In the genomic region with DNA sequence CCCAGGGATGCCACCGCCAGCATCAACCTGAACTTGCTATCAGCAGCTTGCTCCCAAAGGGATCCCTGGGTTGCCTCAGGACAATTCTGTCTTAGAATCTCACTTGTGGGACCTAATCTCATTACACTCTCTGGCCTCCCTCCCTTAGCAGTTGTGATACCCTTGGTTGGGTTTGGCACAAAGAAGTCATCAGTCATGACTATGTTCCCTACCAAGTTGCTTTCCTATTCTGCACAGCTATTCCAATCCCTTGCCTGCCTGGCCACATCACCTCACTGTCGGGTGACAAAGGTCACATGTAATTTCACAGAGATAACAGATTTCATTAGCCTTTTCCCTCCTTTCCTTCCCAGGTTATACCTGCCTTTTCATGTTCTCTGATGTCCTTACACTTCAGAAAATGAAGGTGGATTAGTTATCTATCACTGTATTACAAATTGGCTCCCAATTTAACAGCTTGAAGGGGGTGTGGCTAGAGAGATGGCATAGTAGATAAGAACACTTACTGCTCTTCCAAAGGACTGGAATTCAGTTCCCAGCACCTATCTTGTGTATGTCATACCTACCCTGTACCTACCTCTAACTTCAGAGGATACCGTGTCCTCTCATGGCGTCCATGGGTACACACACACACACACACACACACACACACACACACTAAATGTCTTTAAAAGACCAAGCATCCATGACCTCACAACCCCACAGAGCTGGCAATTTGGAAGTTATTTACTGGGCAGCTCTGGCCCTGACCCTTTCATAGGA, we compare ENCODE assay signal across 13 mouse cellular contexts. TPM values are rescaled to one million over a fixed set of nuclear protein-coding genes. Genes with fewer than 3 reads are reported as not detected.
DNase-seq lines count a peak whose midpoint lies in the region; ATAC-seq and TF ChIP-seq lines count a peak whose summit lies in the region.
"Had no signal": no experiment of that assay in that cellular context is flagged by ENCODE, and none has a peak within 500 bp of the region (broad histone marks: within the 10 kb centered on the region; RNA-seq: fewer than 3 reads in every experiment).

No protein-coding gene starts in this region.

- peaks cover 14% of the 10 kb centered on the region; the same call in 1 of the 2 replicates for H3K9me3 ChIP-seq in forebrain, embryonic 10.5 days
- H3K9me3 ChIP-seq in forebrain, embryonic 15.5 days = no peaks in the 10 kb centered on the region
- H3K9me3 ChIP-seq in hindbrain, embryonic 16.5 days (ENCODE audit: control insufficient read depth, low read length) = no peaks in the 10 kb centered on the region
- H3K9me3 ChIP-seq in midbrain, embryonic 12.5 days = no peaks in the 10 kb centered on the region
- H3K9me3 ChIP-seq: heart, embryonic 15.5 days had no signal

- 71% methylated on average over 4 of the region's 4 CpGs for WGBS in forebrain, embryonic 10.5 days
- WGBS in forebrain, embryonic 15.5 days = 61% methylated on average over 4 of the region's 4 CpGs
- 63% methylated on average over 4 of the region's 4 CpGs for whole genome bisulfite sequencing in hindbrain, embryonic 16.5 days
- WGBS in midbrain, embryonic 12.5 days = 80% methylated on average over 3 of the region's 4 CpGs

- H3K9ac ChIP-seq in forebrain, embryonic 15.5 days (replicated peaks) = no peak overlapping the region
- no peak overlapping the region for H3K9ac ChIP-seq in hindbrain, embryonic 16.5 days (ENCODE audit: low read depth, low read length)
- no peak overlapping the region for H3K9ac ChIP-seq in midbrain, embryonic 12.5 days (replicated peaks)
- H3K9ac ChIP-seq: heart, embryonic 15.5 days had no signal

- no peak for TF ChIP-seq CTCF in brain, embryonic 14.5 days (IDR thresholded peaks at IDR 0.05; ENCODE audit: borderline replicate concordance, extremely low read depth, insufficient read depth, insufficient read length)

- H3K4me1 ChIP-seq in forebrain, embryonic 10.5 days = peaks cover 15% of the 10 kb centered on the region
- H3K4me1 ChIP-seq in forebrain, embryonic 15.5 days = peaks cover 6% of the 10 kb centered on the region
- peaks cover 6% of the 10 kb centered on the region for H3K4me1 ChIP-seq in hindbrain, embryonic 16.5 days (ENCODE audit: control insufficient read depth, insufficient read depth, low read depth, low read length)
- H3K4me1 ChIP-seq in midbrain, embryonic 12.5 days = peaks cover 14% of the 10 kb centered on the region
- H3K4me1 ChIP-seq: heart, embryonic 15.5 days had no signal

- no peak for ATAC-seq in forebrain, embryonic 15.5 days (replicated peaks)
- no peak for ATAC-seq in hindbrain, embryonic 16.5 days
- no peak for ATAC-seq in midbrain, embryonic 12.5 days (ENCODE audit: low FRiP score, low read depth)

- H3K27ac ChIP-seq in forebrain, embryonic 10.5 days = 0 out of 2 replicates have a peak overlapping the region, but pooled peaks have one; percentile 52
- no peak overlapping the region for H3K27ac ChIP-seq in forebrain, embryonic 15.5 days (replicated peaks)
- H3K27ac ChIP-seq in hindbrain, embryonic 16.5 days (ENCODE audit: low read depth, low read length) = no peak overlapping the region
- H3K27ac ChIP-seq in midbrain, embryonic 12.5 days (replicated peaks) = peak overlapping the region; percentile 82
- H3K27ac ChIP-seq: heart, embryonic 15.5 days had no signal

- H3K27me3 ChIP-seq in forebrain, embryonic 10.5 days (ENCODE audit: poor library complexity, severe bottlenecking) = peaks cover 84% of the 10 kb centered on the region
- H3K27me3 ChIP-seq in forebrain, embryonic 15.5 days = peaks cover 33% of the 10 kb centered on the region
- no peaks in the 10 kb centered on the region for H3K27me3 ChIP-seq in hindbrain, embryonic 16.5 days (replicated peaks; ENCODE audit: control insufficient read depth, insufficient read depth, low read length)
- H3K27me3 ChIP-seq in midbrain, embryonic 12.5 days = peaks cover 12% of the 10 kb centered on the region; the same call in 1 of the 2 replicates
- H3K27me3 ChIP-seq: heart, embryonic 15.5 days had no signal

- TF ChIP-seq POLR2A in brain, embryonic 14.5 days (IDR thresholded peaks at IDR 0.05; ENCODE audit: borderline replicate concordance, extremely low read depth, insufficient read depth, insufficient read length, poor library complexity, severe bottlenecking) = no peak

- no peaks in the 10 kb centered on the region for H3K36me3 ChIP-seq in forebrain, embryonic 10.5 days (replicated peaks)
- no peaks in the 10 kb centered on the region for H3K36me3 ChIP-seq in forebrain, embryonic 15.5 days
- H3K36me3 ChIP-seq in hindbrain, embryonic 16.5 days (ENCODE audit: control insufficient read depth, insufficient read depth, low read length) = no peaks in the 10 kb centered on the region
- H3K36me3 ChIP-seq in midbrain, embryonic 12.5 days = no peaks in the 10 kb centered on the region
- H3K36me3 ChIP-seq: heart, embryonic 15.5 days had no signal

- H3K4me2 ChIP-seq in forebrain, embryonic 15.5 days (replicated peaks) = no peak overlapping the region
- peak overlapping the region; percentile 26; the same call in 1 of the 2 replicates for H3K4me2 ChIP-seq in hindbrain, embryonic 16.5 days (ENCODE audit: low read length)
- H3K4me2 ChIP-seq in midbrain, embryonic 12.5 days (replicated peaks) = peak overlapping the region; percentile 51
- H3K4me2 ChIP-seq: liver, embryonic 11.5 days had no signal

- H3K4me3 ChIP-seq in forebrain, embryonic 10.5 days = peak overlapping the region; percentile 12
- H3K4me3 ChIP-seq in forebrain, embryonic 15.5 days = no peak overlapping the region
- no peak overlapping the region for H3K4me3 ChIP-seq in hindbrain, embryonic 16.5 days (ENCODE audit: low read length)
- H3K4me3 ChIP-seq in midbrain, embryonic 12.5 days = peak overlapping the region; percentile 23; the same call in 1 of the 2 replicates
- H3K4me3 ChIP-seq: myocyte had no signal

- DNase-seq in forebrain, embryonic 10.5 days (ENCODE audit: extremely low spot score, low spot score) = no peak
- peak; percentile 16 for DNase-seq in brain, embryonic 14.5 days (ENCODE audit: low read depth)
- DNase-seq in gastrocnemius, postnatal 25 days = no peak
- DNase-seq in layer of hippocampus, postnatal 25 days (ENCODE audit: extremely low spot score in 1 of 2, low spot score in 1 of 2) = no peak
- no peak for DNase-seq in left cerebral cortex, adult 8-10 months (ENCODE audit: low spot score in 2 of 2)
- DNase-seq: kidney, adult 9 months; lung, postnatal 36 days had no signal

RNA-seq across cellular contexts. Expression of gene Ggct, which starts 17.8 kb away (rescaled TPM):
- polyA plus RNA-seq in forebrain, embryonic 10.5 days (2016; fragmentation: Nextera tagmentation; extraction: Ambion mirVana) = 8.9 and 10.5 TPM in 2 replicates
- polyA plus RNA-seq in forebrain, embryonic 15.5 days (2015; fragmentation: Nextera tagmentation; extraction: Ambion mirVana) = 13.3 and 15.5 TPM in 2 replicates
- polyA plus RNA-seq in brain, embryonic 14.5 days (2012; rRNA removed) = 3.7 and 5.4 TPM in 2 replicates
- polyA plus RNA-seq in hindbrain, embryonic 16.5 days (2015; fragmentation: Nextera tagmentation; extraction: Ambion mirVana) = 14.3 and 20.5 TPM in 2 replicates
- 10.8 and 11.5 TPM in 2 replicates for polyA plus RNA-seq in midbrain, embryonic 12.5 days (2016; fragmentation: Nextera tagmentation; extraction: Ambion mirVana)
- 1 to 10 TPM; 7.4 to 8.8 TPM for total RNA-seq in gastrocnemius, postnatal 25 days (2021)
- 10 to 100 TPM; 32.7 to 36.9 TPM for total RNA-seq in layer of hippocampus, postnatal 25 days (2021)
- total RNA-seq in left cerebral cortex, adult 8-10 months (2022) = 10 to 100 TPM; 21.8 to 29.0 (median 23.8) TPM

RNA-seq across cellular contexts. Expression of gene Gars, which starts 27.3 kb away (rescaled TPM):
- 231 and 234 TPM in 2 replicates for polyA plus RNA-seq in forebrain, embryonic 10.5 days (2016; fragmentation: Nextera tagmentation; extraction: Ambion mirVana)
- 218 and 219 TPM in 2 replicates for polyA plus RNA-seq in forebrain, embryonic 15.5 days (2015; fragmentation: Nextera tagmentation; extraction: Ambion mirVana)
- 110 and 122 TPM in 2 replicates for polyA plus RNA-seq in brain, embryonic 14.5 days (2012; rRNA removed)
- 209 and 213 TPM in 2 replicates for polyA plus RNA-seq in hindbrain, embryonic 16.5 days (2015; fragmentation: Nextera tagmentation; extraction: Ambion mirVana)
- 198 and 207 TPM in 2 replicates for polyA plus RNA-seq in midbrain, embryonic 12.5 days (2016; fragmentation: Nextera tagmentation; extraction: Ambion mirVana)
- total RNA-seq in gastrocnemius, postnatal 25 days (2021) = 10 to 100 TPM; 48.4 to 51.5 TPM
- 100 to 1,000 TPM; 133 to 137 TPM for total RNA-seq in layer of hippocampus, postnatal 25 days (2021)
- total RNA-seq in left cerebral cortex, adult 8-10 months (2022) = 100 to 1,000 TPM; 138 to 142 (median 140) TPM

RNA-seq across cellular contexts. Expression of gene Nod1, which starts 38.1 kb away (rescaled TPM):
- polyA plus RNA-seq in forebrain, embryonic 10.5 days (2016; fragmentation: Nextera tagmentation; extraction: Ambion mirVana) = 1.1 and 1.2 TPM in 2 replicates
- polyA plus RNA-seq in forebrain, embryonic 15.5 days (2015; fragmentation: Nextera tagmentation; extraction: Ambion mirVana) = 1.8 and 1.9 TPM in 2 replicates
- polyA plus RNA-seq in brain, embryonic 14.5 days (2012; rRNA removed) = 3.3 and 3.9 TPM in 2 replicates
- 3.1 and 3.6 TPM in 2 replicates for polyA plus RNA-seq in hindbrain, embryonic 16.5 days (2015; fragmentation: Nextera tagmentation; extraction: Ambion mirVana)
- 2.5 and 3.6 TPM in 2 replicates for polyA plus RNA-seq in midbrain, embryonic 12.5 days (2016; fragmentation: Nextera tagmentation; extraction: Ambion mirVana)
- total RNA-seq in gastrocnemius, postnatal 25 days (2021) = 1 to 10 TPM; 6.6 to 7.2 TPM
- total RNA-seq in layer of hippocampus, postnatal 25 days (2021) = 1 to 10 TPM; 5.1 to 5.8 TPM
- 1 to 10 TPM; 4.0 to 6.1 (median 4.3) TPM for total RNA-seq in left cerebral cortex, adult 8-10 months (2022)

Comparison
In these comparisons a context has a peak if more than half of its experiments do, and no peak if none do; other contexts are left out.
1. H3K27ac ChIP-seq: peak in forebrain, embryonic 10.5 days (single experiment) and midbrain, embryonic 12.5 days (single experiment); none in forebrain, embryonic 15.5 days (single experiment) and hindbrain, embryonic 16.5 days (single experiment).
2. H3K4me3 ChIP-seq: peak in forebrain, embryonic 10.5 days (single experiment) and midbrain, embryonic 12.5 days (single experiment); none in forebrain, embryonic 15.5 days (single experiment) and hindbrain, embryonic 16.5 days (single experiment).